In genomic region chr8:71633981-71634667, GRCm38 (mm10) we compare ENCODE assay signal across 7 mouse cellular contexts. TPM values are rescaled to one million over a fixed set of nuclear protein-coding genes. Genes with fewer than 3 reads are reported as not detected.
A peak's percentile ranks its signal among the peaks of the same experiment; 100 is the strongest.
DNase-seq lines count a peak whose midpoint lies in the region; ATAC-seq and TF ChIP-seq lines count a peak whose summit lies in the region.

No protein-coding gene starts in this region.

- ATAC-seq in forebrain, embryonic 12.5 days (ENCODE audit: low FRiP score), result peak; percentile 45; the same call in 1 of the 2 replicates
- peak; percentile 56 for ATAC-seq in liver, embryonic 13.5 days (ENCODE audit: low read depth)

- no peak for TF ChIP-seq CTCF in ES-Bruce4 (IDR thresholded peaks at IDR 0.05; ENCODE audit: low read depth, low read length)

- DNase-seq in adrenal gland, adult (ENCODE audit: inconsistent age in 2 of 2, low spot score in 1 of 2), result peak; percentile 81 to 92
- DNase-seq in induced T-regulatory cell, adult 2 months (ENCODE audit: low read depth), result peak; percentile 93
- DNase-seq in liver, embryonic 13.5 days, result peak; percentile 51
- DNase-seq in neural tube, embryonic 10.5 days (ENCODE audit: extremely low spot score, low spot score), result peak; percentile 63
- DNase-seq in yolk sac, embryonic 10.5 days (ENCODE audit: low spot score), result peak; percentile 57

- peak overlapping the region; percentile 41 for H3K4me2 ChIP-seq in forebrain, embryonic 12.5 days
- peak overlapping the region; percentile 22 for H3K4me2 ChIP-seq in liver, embryonic 13.5 days

- H3K9me3 ChIP-seq in ES-Bruce4 (replicated peaks; ENCODE audit: control insufficient read depth, insufficient read depth, low read length, poor library complexity, severe bottlenecking), result no peaks in the 10 kb centered on the region
- H3K9me3 ChIP-seq in forebrain, embryonic 12.5 days, result peaks cover 12% of the 10 kb centered on the region
- H3K9me3 ChIP-seq in liver, embryonic 13.5 days (replicated peaks), result no peaks in the 10 kb centered on the region

- H3K9ac ChIP-seq in ES-Bruce4 (ENCODE audit: low read depth, poor library complexity, severe bottlenecking), result peak overlapping the region; percentile 13
- no peak overlapping the region for H3K9ac ChIP-seq in forebrain, embryonic 12.5 days
- no peak overlapping the region for H3K9ac ChIP-seq in liver, embryonic 13.5 days

- 2% methylated on average over 26 of the region's 26 CpGs for WGBS in forebrain, embryonic 12.5 days
- 2% methylated on average over 26 of the region's 26 CpGs for WGBS in liver, embryonic 13.5 days (ENCODE audit: insufficient replicate concordance)

- peaks cover 5% of the 10 kb centered on the region for H3K4me1 ChIP-seq in ES-Bruce4 (ENCODE audit: control insufficient read depth, insufficient read depth, low read length)
- peaks cover 13% of the 10 kb centered on the region for H3K4me1 ChIP-seq in forebrain, embryonic 12.5 days
- H3K4me1 ChIP-seq in liver, embryonic 13.5 days (replicated peaks), result peaks cover 35% of the 10 kb centered on the region

- no peak overlapping the region for H3K27ac ChIP-seq in ES-Bruce4 (ENCODE audit: insufficient read depth, low read length)
- H3K27ac ChIP-seq in forebrain, embryonic 12.5 days, result 0 out of 2 replicates have a peak overlapping the region, but pooled peaks have one; percentile 9
- H3K27ac ChIP-seq in liver, embryonic 13.5 days, result no peak overlapping the region

- 0 out of 2 replicates have a peak, but pooled peaks have one; percentile 20 for TF ChIP-seq EP300 in ES-Bruce4 (IDR thresholded peaks at IDR 0.05; ENCODE audit: insufficient read depth, low read depth, low read length)

- peak overlapping the region; percentile 42 for H3K4me3 ChIP-seq in ES-Bruce4 (ENCODE audit: low read depth, low read length)
- peak overlapping the region; percentile 13 for H3K4me3 ChIP-seq in forebrain, embryonic 12.5 days (replicated peaks)
- H3K4me3 ChIP-seq in liver, embryonic 13.5 days (replicated peaks), result no peak overlapping the region

- no peaks in the 10 kb centered on the region for H3K36me3 ChIP-seq in ES-Bruce4 (ENCODE audit: control insufficient read depth, insufficient read depth, low read length, poor library complexity, severe bottlenecking)
- peaks cover 5% of the 10 kb centered on the region for H3K36me3 ChIP-seq in forebrain, embryonic 12.5 days (replicated peaks)
- no peaks in the 10 kb centered on the region for H3K36me3 ChIP-seq in liver, embryonic 13.5 days

- TF ChIP-seq POLR2A in ES-Bruce4 (IDR thresholded peaks at IDR 0.05; ENCODE audit: insufficient read depth, low read length), result peak; percentile 61

- no peaks in the 10 kb centered on the region for H3K27me3 ChIP-seq in ES-Bruce4 (ENCODE audit: control insufficient read depth, insufficient read depth, low read length, poor library complexity, severe bottlenecking)
- H3K27me3 ChIP-seq in forebrain, embryonic 12.5 days, result peaks cover 75% of the 10 kb centered on the region
- peaks cover 77% of the 10 kb centered on the region for H3K27me3 ChIP-seq in liver, embryonic 13.5 days

RNA-seq across cellular contexts. Expression of gene Colgalt1, which starts 23.3 kb away (rescaled TPM):
- 83.2 and 85.2 TPM in 2 replicates for polyA plus RNA-seq in ES-Bruce4 (2011; ENCODE audit: insufficient read depth, insufficient read length, low read depth, missing spikeins)
- polyA plus RNA-seq in forebrain, embryonic 12.5 days (2016; fragmentation: Nextera tagmentation; extraction: Ambion mirVana), result 42.7 TPM in 2 replicates
- polyA plus RNA-seq in liver, embryonic 13.5 days (2015; fragmentation: Nextera tagmentation; extraction: Ambion mirVana), result 21.4 and 21.9 TPM in 2 replicates

RNA-seq across cellular contexts. Expression of gene Fam129c, which starts 36.7 kb away (rescaled TPM):
- polyA plus RNA-seq in ES-Bruce4 (2011; ENCODE audit: insufficient read depth, insufficient read length, low read depth, missing spikeins), result 6.4 and 9.0 TPM in 2 replicates
- polyA plus RNA-seq in forebrain, embryonic 12.5 days (2016; fragmentation: Nextera tagmentation; extraction: Ambion mirVana), result 4.3 and 5.6 TPM in 2 replicates
- polyA plus RNA-seq in liver, embryonic 13.5 days (2015; fragmentation: Nextera tagmentation; extraction: Ambion mirVana), result 0.28 and 0.80 TPM in 2 replicates

RNA-seq across cellular contexts. Expression of gene Unc13a, which starts 37.4 kb away (rescaled TPM):
- 3.8 and 6.3 TPM in 2 replicates for polyA plus RNA-seq in ES-Bruce4 (2011; ENCODE audit: insufficient read depth, insufficient read length, low read depth, missing spikeins)
- polyA plus RNA-seq in forebrain, embryonic 12.5 days (2016; fragmentation: Nextera tagmentation; extraction: Ambion mirVana), result 13.7 and 16.0 TPM in 2 replicates
- 0.20 TPM in 2 replicates for polyA plus RNA-seq in liver, embryonic 13.5 days (2015; fragmentation: Nextera tagmentation; extraction: Ambion mirVana)

RNA-seq across cellular contexts. Expression of gene Jak3, which starts 42.0 kb away (rescaled TPM):
- polyA plus RNA-seq in ES-Bruce4 (2011; ENCODE audit: insufficient read depth, insufficient read length, low read depth, missing spikeins), result 8.0 and 9.7 TPM in 2 replicates
- polyA plus RNA-seq in forebrain, embryonic 12.5 days (2016; fragmentation: Nextera tagmentation; extraction: Ambion mirVana), result 2.5 and 2.9 TPM in 2 replicates
- 5.7 and 6.1 TPM in 2 replicates for polyA plus RNA-seq in liver, embryonic 13.5 days (2015; fragmentation: Nextera tagmentation; extraction: Ambion mirVana)

RNA-seq across cellular contexts. Expression of gene Pgls, which starts 42.1 kb away (rescaled TPM):
- 57.2 and 65.6 TPM in 2 replicates for polyA plus RNA-seq in ES-Bruce4 (2011; ENCODE audit: insufficient read depth, insufficient read length, low read depth, missing spikeins)
- 199 and 208 TPM in 2 replicates for polyA plus RNA-seq in forebrain, embryonic 12.5 days (2016; fragmentation: Nextera tagmentation; extraction: Ambion mirVana)
- 104 and 110 TPM in 2 replicates for polyA plus RNA-seq in liver, embryonic 13.5 days (2015; fragmentation: Nextera tagmentation; extraction: Ambion mirVana)
